Mouse (Mus musculus) lung, postnatal 14 days (tissue): ENCODE results near the gene Parva.

Experiments used
- DNase-seq: peaks from one replicate; pipeline ENCODE4 v3.0.0; 2021

The Parva gene

DNA sequence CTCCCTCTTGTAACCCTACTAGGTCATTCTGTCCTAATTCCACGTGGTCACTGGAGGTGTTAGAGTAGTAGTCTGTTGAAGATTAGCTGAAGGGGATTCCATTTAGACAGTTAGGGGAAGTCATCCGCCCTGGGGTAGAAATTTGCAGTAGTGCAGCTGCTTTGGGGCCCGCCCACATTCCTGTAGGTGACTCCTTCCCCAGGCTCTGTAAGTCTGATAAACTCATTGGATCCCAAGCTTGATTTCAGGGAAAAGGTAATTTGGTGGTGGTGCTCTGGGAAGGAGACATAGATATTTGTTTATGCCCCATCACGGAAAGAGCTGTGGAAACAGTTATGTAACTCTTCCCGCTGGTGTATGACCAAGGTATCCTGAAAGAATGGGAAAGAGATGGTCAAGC, 494 bp upstream of the Parva start:
- no peak for DNase-seq

DNA sequence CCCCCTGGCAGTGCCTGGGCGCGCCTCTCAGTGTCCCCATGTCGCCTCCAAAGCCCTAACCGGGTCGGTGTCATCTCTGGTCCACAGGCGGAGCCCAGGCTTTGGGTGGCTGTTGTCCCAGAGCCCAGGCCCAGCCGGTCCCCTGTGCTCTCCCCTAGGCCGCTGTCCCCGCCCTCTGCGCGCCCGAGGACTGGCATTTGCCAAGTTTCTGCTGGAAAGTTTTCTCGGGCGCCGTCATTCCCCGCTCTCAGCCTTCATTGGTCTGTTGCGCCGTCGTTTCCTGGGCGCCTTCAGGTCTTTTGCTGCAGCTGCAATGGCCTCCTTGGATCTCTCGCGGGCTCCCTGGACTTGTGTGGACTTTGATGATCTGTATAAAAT, 842 bp downstream of the Parva start:
- DNase-seq = peak; percentile 91

DNA sequence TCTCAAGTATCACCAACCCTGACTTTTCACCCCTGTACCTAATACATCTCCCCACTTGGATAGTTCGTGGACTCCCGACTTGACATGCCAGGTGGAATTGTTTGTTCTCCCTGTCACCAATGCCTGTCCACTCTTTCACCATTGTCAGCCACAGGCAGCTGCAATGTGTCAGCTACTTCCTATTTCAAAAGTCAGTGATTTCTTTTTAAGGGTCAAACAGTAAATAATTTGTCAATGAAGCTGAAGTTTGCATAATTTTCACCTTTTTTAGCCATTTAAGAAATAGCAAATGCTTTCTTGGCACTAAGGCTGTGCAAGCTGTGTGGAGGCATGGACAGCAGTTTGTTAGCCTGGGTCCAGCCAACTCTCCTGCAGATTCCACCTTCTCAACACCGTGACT, 12.5 kb downstream of the Parva start:
- peak; percentile 18 for DNase-seq

DNA sequence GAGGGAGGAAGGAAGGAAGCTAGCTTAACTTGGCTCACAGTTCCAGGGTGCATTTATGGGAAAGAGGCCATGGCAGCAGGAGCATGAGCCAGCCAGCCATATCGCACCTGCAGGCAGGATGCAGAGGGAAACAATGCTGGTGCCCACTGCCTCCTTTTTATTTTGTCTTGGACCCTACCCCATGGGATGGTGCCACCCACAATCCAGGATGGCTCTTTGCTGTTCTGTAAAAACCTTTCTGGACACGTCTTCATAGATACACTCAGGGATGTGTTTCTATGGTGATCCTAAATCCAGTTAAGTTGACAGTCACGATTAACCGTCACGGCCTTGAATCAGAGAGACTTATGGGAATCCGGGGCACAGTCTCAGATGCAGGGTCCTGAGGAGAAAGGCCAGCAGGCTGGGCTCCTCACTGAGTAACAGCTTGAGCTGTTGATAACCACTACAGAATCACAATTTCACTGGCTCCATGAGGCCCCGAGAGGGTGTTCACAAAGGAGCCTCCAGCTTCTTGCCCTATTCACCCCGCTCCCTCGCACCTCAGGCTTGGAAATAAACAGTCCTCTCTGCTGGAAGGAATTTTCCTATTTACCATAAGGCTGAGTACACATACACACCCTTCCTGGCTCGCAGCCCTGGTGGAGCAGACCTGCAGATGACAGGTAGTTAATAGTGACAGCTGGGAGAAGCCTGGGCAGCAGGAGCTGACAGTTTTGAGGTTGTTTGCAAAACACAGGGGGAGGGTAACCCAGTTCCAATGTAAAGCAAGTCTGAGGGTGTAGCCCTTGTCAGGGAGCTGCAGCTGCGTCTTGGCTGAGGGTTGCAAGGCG, 17.1 kb downstream of the Parva start:
- DNase-seq = peak; percentile 55

DNA sequence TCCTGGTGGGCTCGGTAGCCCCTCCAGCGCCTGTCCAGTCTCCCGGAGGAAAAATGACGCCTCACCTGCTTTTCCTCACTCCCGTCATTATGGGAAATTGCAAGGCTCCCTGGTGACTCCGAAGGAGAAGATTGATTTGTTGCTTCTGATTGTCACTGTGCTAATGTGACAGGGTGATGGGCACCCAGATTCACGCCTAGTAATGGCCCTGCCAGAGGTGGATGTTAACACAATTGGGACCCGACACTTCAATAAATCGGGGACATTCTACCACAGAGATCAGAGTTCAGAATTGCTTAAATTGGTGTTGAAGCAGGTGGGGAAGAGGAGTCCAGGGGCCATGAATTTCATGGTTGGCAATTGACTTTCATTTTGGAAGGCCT, 17.7 kb downstream of the Parva start:
- no peak for DNase-seq

DNA sequence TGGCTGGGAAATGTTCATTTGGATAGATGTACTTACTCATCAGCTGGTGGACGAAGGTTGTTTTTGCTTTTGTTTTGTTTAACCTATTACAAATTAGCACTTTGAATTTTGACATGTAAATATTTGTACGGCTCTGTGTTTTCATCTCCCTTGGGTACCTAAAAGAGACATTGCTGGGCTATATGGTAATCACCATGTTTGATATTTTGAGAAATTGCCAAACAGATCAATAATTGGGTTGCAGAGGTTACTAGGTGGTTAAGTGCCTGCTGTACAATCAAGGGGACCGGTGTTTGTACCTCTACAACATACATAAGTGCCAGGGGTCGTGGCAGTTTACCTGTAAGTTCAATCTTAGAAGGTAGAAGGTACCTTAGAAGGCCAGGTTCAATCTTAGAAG, 19.2 kb downstream of the Parva start:
- DNase-seq = no peak

DNA sequence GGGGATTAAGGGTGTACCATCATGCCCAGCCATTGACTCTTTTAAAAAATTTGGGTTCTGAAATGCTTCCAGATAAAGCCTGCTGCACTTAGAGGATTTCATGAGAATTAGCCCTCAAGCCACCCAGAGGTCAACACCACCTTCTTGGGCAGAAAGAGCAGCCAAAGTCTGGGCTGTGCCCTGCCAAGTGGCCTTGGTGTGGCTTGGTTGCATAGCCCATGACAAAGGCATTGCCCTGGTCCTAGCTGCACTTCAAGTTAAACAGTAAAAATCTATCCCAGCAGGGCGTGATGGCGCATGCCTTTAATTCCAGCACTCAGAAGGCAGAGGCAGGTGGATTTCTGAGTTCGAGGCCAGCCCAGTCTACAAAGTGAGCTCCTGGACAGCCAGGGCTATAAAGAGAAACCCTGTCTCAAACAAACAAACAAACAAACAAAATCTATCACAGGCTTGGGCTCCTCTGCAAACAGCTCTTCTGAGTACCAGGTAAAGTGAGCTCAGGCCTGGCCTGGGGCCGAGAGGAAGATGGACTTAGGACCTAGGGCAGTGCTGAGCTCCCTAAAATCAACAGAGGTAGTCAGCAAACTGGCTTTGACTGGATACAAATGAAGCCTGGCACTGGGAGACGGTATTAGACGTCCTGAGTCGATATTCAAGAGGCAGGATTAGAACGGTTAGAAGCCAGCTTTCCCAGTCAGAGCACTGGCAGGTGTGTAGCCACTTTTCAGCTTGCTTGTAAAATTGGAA, 22.8 kb downstream of the Parva start:
- no peak for DNase-seq

DNA sequence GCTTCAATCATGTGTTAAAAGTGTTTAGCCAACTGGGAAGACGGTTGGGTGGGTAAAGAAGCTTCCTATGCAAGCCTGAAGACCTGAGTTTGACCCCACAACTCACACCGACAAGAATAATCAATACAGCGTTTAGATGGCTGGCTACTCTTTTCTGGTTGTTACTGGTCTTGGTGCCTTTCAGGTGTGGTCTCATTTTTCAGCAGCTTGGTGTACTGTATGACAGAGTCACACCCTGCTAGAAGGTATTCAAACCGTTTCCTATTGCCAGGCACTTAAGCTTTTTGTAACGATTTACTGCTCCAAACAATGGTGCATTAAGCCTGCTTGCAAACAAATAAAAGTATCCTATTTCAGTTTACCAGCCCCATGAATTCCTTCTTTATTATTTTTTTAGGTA, 25.2 kb downstream of the Parva start:
- DNase-seq = no peak

DNA sequence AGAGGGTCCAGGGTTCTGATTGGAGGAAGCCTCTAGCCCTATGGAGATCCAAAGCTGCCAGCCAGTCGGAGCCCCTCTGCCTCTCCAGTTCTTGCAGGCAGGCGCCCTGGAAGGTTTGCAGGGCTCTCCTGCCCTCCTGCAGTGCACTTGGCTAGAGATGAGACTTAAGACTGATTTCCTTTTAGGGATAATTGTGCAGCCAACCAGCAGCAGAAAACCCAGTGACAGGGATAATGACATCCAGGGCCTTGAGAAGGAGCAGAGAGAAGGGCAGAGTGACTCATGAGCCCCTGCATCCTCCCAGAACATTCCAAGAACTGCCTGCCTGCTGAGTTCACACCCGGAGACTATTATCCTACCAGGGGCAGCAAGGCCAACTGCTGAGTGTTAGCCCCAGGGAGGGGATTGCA, 26.5 kb downstream of the Parva start:
- peak; percentile 37 for DNase-seq

DNA sequence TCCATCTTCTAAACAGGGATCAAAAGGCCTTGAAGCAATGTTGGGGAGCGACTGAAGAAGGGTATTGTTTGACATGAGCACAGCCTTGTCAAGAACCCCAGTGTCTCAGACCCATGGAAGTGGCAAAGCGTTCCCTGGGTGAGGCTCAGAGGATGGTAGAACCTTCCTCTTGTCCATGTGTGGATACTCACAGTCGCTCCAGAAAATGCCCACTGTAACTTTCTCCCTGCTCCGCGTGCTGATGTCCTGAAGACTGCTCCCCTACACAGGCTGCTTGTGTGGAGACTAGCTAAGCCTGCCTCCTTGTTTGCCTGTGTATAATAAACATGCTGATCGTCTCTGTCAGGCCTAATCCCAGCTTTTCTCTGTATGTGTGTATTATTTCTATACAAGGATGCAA, 27.1 kb downstream of the Parva start:
- DNase-seq = no peak

DNA sequence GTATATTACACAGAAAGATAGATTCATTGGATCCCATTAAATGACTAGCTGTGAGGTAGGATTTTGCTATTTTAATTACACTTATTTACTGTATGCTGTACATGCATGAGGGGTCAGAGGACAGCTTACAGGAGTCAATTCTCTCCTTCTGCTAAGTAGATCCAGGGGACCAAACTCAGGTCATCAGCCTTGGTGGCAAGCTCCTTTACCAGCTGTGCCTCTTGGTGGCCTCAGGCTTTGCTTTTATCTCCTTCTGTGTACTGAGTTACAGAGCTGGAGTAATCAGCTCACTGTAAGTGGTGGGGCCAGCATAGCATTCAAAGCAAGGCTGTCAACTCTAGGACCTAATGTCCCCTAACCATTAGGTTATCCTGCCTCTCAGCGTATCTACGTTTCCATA, 27.6 kb downstream of the Parva start:
- DNase-seq = no peak

DNA sequence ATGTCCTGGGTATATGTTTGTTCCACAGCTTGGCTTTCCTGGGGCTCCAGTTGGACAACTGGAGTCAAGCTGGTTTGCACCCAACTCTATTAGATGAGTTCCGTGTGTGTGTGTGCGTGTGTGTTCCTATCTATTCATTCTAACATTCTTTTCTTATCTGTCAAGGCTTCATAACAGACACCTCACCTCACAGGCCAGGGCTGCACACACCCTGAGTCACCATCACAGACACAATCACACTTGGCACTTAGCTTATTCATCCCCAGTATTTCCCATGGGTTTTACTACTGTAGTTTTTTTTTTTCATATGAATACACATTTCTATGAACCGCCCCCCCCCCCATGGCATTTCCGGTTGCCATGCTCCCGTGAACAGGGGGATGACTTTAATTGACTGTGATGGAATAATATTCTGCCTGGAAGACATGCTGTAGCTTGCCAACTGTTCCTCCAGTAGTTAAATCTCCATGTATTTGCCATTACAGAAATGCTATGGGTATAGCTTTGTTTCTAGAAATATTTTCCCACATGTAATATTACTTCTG, 28.3 kb downstream of the Parva start:
- DNase-seq = no peak

DNA sequence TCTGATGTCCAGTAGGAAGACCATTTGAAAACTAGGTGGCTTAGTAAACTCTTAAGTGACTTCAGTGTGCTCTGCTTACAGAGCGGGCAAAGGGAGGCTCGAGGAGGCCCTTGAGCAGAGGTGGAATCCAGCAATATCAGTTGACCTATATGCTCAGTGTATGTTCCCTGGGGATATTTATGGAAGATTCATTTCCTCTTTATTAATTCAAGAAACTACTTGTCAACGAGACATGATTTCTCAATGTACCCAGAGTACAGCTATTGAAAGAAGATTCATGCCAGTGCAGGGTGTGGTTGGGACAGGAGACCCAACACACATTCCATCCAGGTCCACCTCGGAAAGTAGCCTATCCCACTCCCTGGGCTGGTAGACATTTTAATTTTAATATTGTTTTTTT, 30.1 kb downstream of the Parva start:
- DNase-seq = no peak

DNA sequence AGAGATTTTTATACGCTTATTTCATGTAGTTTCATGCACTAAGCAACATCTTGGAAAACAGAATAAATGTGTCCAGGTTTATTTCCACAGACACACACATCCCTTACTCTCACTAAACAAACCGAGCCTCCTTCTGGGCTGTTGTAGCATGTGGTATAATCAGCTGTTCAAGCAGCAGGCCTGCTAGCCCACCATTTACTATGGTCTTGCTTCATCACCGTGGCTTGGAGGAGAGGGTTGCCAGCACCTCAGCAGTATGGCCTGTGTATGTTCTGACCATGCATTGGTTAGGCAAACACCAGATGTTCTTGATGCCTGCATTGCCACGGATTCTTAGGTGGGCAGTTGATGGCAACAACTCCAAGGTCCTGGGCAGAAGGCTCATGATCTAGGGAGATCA, 30.6 kb downstream of the Parva start:
- DNase-seq = no peak

DNA sequence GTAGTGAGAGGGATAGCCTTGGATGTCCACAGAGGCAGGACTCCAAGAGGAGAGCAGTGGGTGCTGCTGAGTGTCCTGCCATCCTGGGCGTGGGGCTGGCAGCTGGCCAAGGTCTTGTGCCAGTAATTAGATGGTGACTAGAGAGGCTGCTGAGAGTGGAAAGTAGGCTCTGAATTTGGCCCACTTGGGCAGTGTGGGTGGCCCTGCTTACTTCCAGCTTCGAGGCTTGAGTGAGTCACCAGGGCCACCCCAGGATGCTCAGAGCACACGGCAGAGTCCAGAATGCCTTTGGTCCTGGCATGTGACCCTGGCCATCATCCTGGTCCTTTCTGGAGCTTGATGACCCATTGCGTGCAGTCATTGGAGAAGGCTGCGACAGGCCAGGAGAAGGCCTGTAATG, 31.1 kb downstream of the Parva start:
- peak; percentile 59 for DNase-seq

DNA sequence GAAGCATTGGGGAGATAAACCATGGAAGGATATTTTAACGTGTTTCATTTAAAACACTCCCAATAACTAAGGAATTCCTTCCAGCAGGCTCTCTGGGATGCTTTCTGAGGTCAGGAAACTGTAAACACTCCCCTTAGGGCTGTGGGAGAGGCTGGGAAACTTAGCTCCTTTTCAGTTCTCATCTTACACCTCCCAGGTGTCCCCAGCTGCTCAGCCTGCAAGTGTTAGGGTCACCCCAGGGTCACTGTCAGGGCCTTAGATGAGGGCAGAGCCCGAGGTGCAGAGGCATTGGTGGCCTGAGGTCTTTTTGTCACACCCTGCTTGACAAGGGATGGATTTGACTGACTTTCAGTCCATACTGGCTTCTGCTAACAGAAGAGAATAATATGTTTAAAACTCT, 35.8 kb downstream of the Parva start:
- DNase-seq = no peak

DNA sequence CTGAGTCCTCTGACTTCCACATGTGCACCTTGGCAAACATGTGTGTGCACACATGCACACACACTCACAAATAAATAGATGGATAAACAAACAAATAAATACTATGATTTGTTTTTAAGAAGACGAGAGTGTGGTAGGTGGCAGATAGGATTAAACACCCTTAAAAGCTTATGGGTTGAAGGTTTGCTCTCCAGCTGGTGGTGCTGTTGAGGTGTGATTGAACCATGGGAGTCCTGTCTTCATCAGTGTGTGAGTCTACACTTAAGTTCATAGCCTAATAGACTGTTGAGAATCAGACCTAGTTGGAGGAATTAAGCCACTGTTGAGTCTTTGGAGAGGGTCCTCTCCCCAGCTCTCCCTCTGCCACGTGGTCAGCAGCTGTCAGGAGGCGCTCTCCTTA, 38.6 kb downstream of the Parva start:
- DNase-seq = no peak

DNA sequence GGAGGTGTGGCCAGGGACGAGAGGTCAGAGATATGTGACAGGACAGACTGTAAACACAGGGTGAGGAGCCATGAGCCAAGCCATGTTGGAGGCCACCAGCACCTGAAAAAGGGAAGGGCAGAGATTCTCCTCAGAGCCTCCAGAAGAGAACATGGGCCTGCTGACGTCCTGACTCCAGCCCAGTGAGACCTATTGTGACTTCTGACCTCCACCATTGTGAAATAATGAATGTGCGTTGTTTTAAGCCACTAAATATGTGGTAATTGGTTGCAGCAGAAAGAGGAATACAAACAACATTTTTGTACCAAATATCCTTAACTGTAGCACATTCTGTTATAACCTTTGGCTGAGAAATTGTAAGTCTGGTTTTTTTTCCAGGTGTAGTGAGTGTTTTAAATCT, 39.5 kb downstream of the Parva start:
- DNase-seq = no peak

DNA sequence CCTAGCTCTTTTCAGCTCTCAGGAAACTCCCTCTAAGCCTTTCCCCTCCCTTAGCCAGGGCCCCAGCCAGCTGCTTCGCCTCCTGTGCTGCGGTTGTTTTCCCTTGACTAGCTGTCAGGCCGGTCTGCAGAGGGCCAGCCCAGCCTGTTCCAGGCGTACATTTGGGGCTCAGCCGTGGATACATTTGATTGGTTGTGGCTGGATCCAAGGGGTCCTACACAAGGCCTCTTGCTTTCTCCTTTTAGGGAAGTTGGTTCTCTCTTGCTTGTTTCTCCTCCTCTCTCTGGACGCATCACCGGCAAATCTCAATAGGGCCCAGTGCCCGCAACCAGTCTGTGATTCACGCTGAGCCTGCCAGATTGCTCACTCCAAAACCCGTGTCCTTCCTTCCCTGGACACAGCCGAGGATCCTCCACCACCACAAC, 40.4 kb downstream of the Parva start:
- peak; percentile 62 for DNase-seq

DNA sequence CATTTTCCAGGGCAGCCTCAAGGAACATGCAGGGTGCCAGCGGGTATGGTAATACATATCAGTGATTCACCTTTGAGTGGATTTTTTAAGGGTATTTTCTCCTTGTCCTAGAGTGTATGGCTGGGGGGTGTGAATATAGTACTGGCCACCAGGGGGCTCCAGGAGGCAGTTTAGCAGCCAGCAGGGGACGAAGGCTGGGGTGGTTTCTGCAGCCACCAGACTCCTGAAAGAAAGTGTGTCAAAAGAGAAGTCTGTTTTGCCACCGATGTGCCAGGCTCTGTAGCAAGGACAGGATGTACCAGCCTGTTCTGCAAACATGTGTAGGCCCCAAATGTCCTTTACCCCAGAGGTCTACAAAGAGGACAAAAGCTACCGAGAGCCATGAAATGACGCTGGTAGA, 42.5 kb downstream of the Parva start:
- DNase-seq = peak; percentile 86

DNA sequence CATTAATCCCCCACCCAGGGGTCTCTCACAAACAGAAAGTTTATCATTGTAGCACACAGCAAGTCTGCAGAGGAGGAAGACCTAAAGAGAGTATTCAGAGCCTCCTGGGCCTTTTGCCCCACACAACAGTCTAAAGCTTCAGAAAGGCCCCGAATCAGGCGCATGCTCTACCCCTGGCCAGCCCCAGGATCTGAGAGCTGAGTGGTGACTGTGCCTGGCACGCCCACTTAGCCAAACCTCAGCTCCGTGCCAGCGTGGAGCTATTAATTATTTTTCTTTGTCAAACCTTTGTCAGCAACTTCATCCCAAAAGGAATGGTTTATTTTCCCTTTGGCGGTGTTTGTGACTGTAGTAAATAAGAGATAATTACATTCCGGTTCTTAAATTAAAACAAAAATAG, 44.0 kb downstream of the Parva start:
- DNase-seq = no peak

DNA sequence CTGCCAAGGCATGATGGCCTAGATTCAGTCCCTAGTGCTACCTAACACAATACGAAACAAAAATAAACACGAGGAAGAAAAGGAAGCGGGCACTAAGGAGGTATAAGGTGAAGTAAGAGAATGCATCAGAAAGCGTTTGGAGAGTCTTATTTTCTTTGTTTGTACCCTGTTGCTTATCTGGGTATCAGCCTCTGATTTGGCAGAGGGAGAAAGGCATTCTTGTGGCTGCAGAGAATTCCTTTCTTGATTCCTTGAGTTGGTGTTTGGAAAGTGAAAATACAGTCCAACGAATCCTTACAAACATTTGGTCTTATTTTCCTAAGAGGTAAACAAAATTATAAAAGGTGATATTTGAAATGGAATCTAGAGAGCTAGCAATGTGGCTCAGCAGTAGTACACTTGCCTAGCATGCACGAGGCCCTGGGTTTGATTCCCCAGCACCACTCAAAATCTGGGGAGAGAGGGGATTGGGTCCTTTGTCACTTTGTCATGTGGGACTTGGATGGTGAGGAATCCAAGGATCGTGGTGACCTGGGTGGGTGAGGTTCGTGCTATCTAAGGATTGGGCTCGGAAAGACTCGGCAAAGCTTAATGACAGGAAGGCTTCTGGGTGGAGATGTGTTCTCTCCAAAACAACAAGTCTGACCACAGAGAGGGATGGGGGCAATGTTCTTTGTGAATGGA, 44.9 kb downstream of the Parva start:
- no peak for DNase-seq

DNA sequence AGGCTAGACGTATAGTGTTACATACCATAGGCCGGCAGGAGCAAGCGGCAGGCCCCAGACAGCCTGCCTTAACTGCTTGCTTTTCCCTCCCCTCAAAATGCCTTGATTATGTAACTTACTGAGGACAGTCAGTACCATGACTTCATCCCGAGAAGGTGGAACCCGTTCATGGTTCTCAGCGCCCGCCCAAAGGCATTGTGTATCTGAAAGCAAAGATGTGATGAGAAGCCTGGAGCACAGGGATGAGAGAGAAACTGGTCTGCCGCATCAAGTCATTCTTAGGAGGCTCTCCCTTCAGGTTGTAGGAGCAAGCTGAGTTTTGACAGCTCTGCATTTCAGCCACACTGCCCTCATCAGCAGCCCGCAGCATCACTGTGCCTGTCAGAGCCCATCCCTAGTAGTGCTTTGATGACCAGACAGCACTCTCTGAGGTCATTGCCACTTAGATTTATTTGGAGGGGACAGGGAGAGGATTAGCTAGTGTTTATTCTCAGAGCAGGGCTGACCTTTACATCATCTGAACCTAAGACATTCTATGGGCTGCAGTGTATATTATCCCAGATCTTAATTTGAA, 45.5 kb downstream of the Parva start:
- no peak for DNase-seq
